Mouse (Mus musculus) embryo, embryonic 10 days (tissue): ENCODE measurements around the gene Ptn.
A peak's percentile ranks its signal among the peaks of the same experiment; 100 is the strongest.

ENCODE experiments used
- DNase-seq: peaks from one replicate; pipeline ENCODE4 v3.0.0-alpha.2; 2015; ENCODE audit warnings: low spot score

The Ptn gene

DNA sequence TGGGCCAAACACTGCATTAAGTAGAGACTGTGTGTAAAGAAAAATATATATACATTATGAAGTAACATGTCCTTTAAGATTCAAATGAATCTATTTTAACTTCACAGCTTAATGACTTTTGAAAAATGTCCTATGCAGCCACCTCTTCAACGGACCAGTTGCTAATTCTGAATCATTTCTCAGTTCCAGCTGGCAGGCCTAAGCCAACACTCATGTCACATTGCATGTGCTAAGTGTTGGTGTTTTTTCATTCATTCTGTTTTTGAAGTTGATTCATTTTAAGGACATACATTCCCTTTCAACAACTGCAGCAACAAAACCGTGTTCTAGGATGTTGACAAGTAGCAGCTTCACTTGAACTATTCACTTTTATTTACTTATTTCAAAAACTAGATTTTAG, 6.0 kb upstream of the Ptn start:
- DNase-seq, result no peak

DNA sequence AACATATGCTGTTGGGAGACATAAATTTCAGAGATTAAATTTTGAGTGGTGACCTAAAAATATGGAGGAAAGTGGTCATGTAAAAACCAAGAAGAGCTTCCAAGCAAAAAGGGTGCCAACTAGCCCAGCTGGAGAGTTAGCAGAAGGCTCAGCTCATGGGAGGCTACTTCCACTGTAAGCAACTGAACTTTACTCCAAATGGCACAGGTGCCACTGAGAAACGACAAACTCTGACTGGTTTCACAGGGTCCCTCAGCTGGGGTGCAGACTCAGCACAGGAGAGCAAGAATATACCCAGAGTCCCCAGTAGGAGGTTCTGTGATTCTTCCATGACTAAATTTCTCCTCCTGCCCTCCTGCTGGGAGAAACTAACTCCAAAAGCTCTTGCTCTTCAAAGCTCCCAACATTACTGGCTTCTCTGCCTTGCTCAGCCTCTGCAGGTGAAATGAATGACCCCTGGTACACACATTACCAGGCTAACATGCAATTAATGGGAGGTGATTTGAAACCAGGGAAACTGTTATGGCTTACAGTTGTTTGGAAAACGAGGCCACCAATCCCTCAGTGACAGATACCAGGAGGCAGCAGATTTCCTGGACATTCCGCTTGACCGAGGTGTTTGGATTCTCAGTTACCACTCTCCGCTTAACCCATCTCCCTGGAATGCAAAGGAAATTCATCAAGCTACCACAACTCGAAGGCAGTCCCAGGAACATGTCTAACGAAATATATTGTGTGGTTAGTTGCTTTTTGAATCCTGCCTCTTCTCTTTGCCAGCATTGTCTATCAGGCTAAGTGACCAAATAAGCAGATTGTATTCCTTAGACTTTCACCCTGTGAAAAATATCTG, 2.9 kb upstream of the Ptn start:
- DNase-seq, result no peak

- no peak for DNase-seq
These were observed 428 bp upstream of the Ptn start for GRCm38 (mm10) chr6:36810448-36810847.

- peak; percentile 58 for DNase-seq
These were observed 701 bp downstream of the Ptn start for GRCm38 (mm10) chr6:36809311-36809726.

- DNase-seq, result peak; percentile 54
These were observed 1.5 kb downstream of the Ptn start for GRCm38 (mm10) chr6:36808306-36809058.

DNA sequence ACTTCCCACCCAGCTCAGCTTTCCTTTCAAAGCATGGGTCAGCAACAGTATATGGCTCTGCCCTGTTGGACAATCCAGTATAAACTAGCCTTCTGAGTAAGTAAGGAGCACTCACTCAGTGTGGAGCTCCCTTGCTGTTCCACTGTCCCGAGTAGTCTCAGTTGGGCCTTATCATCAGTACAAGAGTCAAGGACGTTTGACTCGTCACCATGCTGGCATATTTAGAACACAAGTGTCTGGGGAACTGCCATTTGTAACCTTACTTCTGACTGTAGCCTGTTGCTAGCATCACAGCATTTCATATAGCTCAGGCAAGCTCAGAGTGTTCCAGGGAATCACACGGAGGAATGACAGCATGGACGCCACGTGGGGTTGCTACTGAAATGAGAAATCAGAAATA, 3.1 kb downstream of the Ptn start:
- DNase-seq, result no peak

- DNase-seq, result no peak
These were observed 9.6 kb downstream of the Ptn start for GRCm38 (mm10) chr6:36800309-36800946.

DNA sequence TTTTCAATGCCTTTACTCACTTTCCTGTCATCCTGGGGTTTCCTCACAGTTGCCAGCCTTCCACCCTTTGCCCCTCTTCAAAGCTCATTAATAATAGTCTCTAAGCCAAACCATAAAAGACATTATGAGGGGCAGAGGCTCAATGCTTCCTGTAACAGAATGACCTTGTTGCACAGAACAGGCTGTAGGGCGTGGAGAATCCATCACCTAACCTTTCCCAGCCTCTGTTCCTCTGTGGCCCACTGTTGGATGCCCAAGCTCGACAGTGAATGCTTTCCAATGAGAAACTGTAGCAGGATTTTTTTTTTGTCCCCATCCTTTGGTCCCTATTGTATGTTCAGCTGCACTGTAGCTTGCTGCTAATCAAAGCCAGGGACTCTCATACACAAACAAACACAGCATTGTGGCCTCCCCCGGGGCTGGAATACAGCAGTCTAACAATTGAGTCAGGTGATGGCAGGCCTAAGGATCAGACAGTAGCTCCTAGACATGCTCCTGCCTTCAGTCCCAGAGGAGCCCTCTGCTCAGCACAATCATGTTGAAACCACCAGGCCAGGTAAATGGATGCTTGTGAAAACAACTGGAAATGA, 12.9 kb downstream of the Ptn start:
- DNase-seq, result no peak

- no peak for DNase-seq
These were observed 15.5 kb downstream of the Ptn start for GRCm38 (mm10) chr6:36794535-36794934.

DNA sequence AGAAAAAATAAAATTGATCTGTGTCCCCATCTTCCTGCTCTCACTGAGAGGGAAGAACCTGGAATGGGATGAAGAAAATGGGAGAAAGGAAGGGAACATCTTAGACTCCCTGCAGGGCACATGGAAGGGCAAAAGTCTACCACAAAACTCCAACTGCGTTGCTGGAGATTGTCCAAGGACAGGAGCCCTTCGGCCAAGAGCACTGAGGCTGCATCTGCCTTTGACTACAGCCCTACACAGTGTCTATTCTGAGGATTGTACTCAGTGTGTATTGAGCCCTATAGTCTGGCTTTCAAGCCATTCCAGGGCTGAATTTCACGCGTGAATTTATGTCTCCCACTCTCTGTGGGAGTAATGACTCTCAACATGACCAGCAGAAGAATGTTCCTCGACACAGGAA, 16.2 kb downstream of the Ptn start:
- DNase-seq, result no peak

GRCm38 (mm10) chr6:36789261-36789660, 20.8 kb downstream of the Ptn start:
- DNase-seq, result no peak

- peak; percentile 80 for DNase-seq
These were observed 21.3 kb downstream of the Ptn start for GRCm38 (mm10) chr6:36788576-36789191.

DNA sequence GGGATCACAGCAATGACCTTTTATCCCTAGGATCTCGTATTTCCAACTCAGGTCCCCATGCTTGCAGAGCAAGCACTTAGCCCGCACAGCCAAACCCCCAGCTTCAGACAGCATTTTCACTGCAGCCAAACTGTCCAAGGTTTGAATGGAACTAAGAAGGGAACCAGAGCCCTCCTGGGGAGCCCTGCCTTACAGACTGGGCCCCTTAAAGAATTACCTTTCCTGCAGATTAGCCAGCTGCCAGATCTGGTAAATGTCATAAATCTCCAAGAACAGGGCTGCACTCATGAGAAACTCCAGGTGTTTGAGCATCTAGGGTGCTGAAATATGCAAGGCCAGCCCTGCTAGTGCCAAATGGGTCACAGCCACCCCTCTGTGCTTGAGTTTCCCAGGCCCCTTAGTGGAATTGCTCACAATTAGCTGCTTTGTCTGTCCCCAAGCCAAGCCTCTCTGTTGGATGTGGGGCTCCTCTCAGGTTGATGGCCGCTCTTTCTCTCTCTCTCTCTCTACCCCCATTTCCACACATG, 25.3 kb downstream of the Ptn start:
- peak; percentile 52 for DNase-seq

DNA sequence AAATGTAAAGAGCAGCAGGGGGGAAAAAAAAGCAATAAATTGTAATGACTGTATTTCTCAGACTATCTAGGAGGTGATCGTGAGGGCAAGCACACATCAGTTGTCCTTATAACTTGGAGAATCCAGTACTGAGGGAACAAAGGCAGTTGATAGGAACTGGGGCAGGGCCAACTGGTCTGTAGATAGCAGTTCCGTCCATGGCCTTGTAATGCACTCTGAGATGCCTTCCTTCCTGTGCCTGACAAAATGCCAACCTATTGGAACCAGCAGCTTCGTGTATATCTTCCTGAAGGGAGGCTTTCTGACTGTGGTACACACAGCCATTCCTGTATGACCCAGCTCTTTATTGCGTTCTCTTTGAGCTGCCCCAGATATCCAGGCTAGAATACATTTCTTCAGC, 27.5 kb downstream of the Ptn start:
- DNase-seq, result no peak

GRCm38 (mm10) chr6:36777567-36778337, 32.3 kb downstream of the Ptn start:
- no peak for DNase-seq

DNA sequence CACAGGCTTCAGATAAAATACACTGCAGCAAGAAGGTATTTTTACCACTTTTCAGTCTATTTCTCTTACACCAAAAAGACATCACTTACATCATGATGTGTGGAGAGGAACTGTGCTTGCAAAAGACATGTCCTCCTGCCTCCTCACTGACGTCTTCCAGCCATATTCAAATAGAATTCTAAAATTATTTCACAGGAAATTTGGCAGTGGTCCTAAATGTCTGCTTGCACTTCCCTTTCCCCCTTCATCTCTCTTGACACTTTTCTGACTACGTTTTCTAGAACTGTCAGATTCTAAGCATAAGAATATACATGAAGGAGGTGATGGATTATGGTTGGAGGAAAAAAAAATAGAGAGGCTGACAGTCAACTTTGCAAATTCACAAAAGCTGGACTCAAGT, 33.0 kb downstream of the Ptn start:
- no peak for DNase-seq

DNA sequence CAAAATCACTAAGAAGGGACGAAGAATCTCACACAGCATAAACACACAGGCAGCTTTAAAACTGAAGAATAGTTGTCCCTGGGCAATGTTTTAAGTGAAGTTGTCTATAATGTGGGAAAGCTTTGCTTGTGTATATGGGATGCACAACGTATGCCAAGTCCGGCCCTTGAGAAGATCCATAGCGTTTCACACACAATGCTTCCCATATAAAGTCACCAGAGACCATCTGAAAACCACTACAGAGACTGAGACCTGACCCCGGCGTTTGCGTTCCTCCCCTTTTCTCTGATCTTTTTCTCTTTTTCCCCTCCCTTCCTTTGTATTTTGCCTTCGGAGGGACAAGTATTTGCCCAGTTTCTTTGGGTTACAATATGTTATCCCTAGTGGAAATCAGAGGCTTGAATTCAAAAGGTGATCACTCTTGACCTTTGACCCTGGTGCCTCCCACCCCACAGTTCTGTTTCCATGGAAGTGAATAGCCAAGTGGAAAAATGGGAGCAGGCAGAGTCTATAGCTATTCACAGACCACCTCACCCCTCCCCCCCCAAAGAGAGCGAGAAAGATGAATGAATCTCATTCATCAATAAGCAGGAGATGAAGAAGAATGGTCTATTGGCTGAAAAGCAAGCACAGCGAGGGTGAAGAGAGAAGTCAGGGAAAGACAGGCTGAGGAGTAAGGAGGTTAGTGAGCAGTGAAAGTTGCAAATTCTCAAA, 34.2 kb downstream of the Ptn start:
- peak; percentile 90 for DNase-seq

GRCm38 (mm10) chr6:36772541-36772940, 37.5 kb downstream of the Ptn start:
- DNase-seq, result no peak

GRCm38 (mm10) chr6:36769012-36769411, 41.0 kb downstream of the Ptn start:
- no peak for DNase-seq

- no peak for DNase-seq
These were observed 43.1 kb downstream of the Ptn start for GRCm38 (mm10) chr6:36766941-36767340.
